Mouse (Mus musculus) ovary, postnatal 36 days (tissue): ENCODE data around the gene Pcnx.
A peak's percentile ranks its signal among the peaks of the same experiment; 100 is the strongest.

Experiments
- DNase-seq: peaks from one replicate; pipeline ENCODE4 v3.0.0; 2022; ENCODE audit warnings: low spot score, mixed read lengths

Gene Pcnx

DNA sequence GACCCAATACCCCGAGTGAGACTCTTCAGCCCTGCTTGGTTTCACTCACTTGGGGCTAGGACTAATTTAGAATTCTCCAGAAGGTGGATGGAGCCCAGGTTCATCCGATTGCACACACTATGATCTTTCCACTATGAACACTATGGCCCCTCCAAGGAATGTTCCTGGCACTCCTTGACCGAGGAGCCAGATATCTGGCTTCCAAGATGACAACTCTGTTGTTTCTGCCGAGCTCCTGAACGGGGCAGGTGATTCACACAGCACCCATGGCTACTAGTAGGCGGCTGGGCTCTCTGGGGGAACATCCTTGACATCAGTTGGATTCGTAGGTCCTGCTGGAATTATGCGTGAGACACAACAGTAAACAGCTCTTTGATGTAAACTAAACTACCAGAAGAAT is 4.8 kb upstream of the Pcnx start:
- no peak for DNase-seq

- no peak for DNase-seq
These were observed 3.1 kb upstream of the Pcnx start for GRCm38 (mm10) chr12:81856696-81857095.

- DNase-seq: no peak
These were observed 2.6 kb upstream of the Pcnx start for GRCm38 (mm10) chr12:81857251-81857650.

- no peak for DNase-seq
These were observed 1.7 kb upstream of the Pcnx start for GRCm38 (mm10) chr12:81857978-81858569.

- peak; percentile 76 for DNase-seq
These were observed 722 bp downstream of the Pcnx start for GRCm38 (mm10) chr12:81860308-81861181.

GRCm38 (mm10) chr12:81861199-81862085 is 1.6 kb downstream of the Pcnx start:
- DNase-seq: no peak

- no peak for DNase-seq
These were observed 2.6 kb downstream of the Pcnx start for GRCm38 (mm10) chr12:81862351-81862802.

- DNase-seq: no peak
These were observed 4.1 kb downstream of the Pcnx start for GRCm38 (mm10) chr12:81863949-81864348.

DNA sequence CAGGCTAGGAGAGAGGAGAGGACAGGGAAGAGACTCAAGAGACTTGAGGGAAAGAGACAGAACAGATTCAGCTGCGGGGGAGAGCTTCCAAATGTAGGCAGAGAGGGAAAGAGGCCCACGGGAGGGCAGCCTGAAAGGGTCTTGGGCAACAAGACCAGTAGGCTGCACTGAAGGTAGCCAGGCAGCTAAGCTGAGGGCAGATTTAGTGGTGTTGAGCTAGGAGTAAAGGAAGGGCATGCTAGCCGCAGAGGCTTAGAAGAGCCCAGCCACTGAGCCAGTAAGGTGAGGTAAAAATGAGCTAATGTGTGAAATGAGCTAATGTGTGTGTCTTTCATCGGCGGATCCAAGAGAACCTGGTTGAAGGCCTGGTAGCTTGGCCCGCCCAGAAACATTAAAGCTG is 5.4 kb downstream of the Pcnx start:
- DNase-seq: no peak

- DNase-seq: no peak
These were observed 7.5 kb downstream of the Pcnx start for GRCm38 (mm10) chr12:81867316-81867715.

GRCm38 (mm10) chr12:81869205-81869940 is 9.6 kb downstream of the Pcnx start:
- no peak for DNase-seq

- DNase-seq: no peak
These were observed 13.5 kb downstream of the Pcnx start for GRCm38 (mm10) chr12:81873345-81873744.

DNA sequence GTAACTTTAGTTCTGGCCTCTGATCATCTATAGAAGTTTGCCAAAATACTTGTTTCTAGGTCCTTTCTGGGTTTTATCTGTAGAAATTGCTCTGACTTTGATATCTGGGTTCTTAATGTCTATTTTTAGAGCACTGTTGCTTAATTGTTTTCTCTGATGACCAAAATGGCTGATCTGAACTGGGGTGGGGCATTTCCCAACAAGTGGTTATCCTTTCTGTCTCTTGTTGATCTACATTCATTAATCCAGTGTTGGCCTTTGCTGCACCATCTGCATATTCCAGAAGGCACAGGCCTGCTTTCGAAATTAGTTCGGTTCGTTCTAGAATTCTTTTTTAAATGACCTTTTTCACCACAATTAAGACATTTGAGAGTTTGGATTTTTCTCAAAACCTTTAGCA is 20.3 kb downstream of the Pcnx start:
- no peak for DNase-seq

- DNase-seq: no peak
These were observed 23.7 kb downstream of the Pcnx start for GRCm38 (mm10) chr12:81883255-81884106.

GRCm38 (mm10) chr12:81884107-81884398 is 24.2 kb downstream of the Pcnx start:
- no peak for DNase-seq

DNA sequence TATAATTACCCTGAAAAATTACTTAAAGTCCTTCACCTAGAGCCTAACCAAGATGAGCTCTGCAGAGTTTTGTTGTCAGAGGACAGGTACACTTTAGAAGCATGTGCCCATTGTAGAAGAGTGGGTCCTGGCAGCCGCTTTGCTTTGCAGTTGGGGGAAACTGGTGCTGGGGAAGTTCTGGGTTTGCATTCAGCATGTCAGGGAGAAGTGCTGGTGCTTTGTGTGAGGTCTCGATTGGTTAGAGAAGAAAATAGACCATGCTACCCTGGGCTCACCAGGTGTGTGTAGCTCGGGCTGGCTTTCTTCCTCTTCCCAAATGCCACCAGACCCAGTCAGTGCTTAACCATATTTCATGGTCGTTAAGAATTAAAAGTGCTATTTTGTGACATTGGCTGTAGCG is 25.2 kb downstream of the Pcnx start:
- no peak for DNase-seq

DNA sequence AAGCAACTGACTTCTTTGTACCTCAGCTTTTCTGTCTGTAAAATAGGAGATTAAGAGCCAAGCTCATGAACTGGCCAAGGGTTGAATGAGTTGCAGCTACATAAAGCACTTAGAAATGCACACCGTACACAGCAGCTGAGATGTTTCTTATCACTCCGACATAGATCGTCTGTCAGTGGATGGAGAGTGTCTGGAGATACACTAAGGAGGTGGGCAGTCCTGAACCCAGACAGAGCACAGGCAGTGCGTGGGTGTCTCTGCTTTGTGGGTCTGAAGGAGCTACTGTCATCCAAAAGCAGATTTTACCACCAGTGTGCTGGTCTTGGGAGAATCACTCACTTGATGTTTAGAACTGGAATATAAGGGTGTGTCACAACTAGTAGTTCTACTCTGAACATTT is 26.2 kb downstream of the Pcnx start:
- no peak for DNase-seq

- DNase-seq: no peak
These were observed 29.1 kb downstream of the Pcnx start for GRCm38 (mm10) chr12:81888954-81889353.

- no peak for DNase-seq
These were observed 32.1 kb downstream of the Pcnx start for GRCm38 (mm10) chr12:81891946-81892345.

DNA sequence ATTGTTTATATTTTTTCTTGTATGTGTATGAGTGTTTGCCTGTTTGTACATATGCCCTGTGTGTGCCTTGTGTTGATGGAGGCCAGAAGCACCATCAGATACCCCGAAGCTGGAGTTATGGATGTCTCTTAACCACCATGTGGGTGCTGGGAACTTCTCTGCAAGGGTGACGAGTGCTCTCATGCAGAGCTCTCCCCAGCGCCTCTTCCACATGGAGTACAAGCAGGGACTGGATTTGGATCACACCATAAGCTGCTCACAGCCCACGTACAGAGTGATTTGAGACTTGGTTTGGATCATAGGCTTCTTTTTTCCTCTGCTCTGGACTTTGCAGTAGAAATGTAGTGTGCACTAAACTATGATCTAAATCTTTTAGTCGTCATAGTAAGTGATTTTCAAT is 34.5 kb downstream of the Pcnx start:
- DNase-seq: no peak

GRCm38 (mm10) chr12:81895986-81896385 is 36.2 kb downstream of the Pcnx start:
- DNase-seq: no peak
